ENCODE assay signal across 9 mouse cellular contexts in the genomic region with DNA sequence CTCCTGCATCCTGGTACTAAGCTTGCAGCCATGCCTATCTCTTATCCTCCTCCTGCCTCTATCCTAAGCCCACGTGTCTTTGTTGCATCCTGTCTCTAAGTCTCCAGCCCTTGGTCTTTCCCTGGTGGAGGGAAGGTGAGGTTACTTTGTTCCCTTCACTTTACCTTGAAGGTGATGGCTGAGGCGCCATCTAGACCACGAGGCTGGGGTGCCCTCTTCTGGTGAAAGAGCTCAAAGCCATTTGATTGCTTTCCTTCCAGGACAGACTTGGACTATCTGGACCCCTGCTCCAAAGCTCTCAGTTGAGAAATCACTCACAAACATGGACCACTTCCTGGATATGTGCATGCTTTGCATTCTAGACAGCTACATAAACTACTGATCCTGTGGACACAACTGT. TPM values are rescaled to one million over a fixed set of nuclear protein-coding genes. Genes with fewer than 3 reads are reported as not detected.
DNase-seq lines count a peak whose midpoint lies in the region; ATAC-seq and TF ChIP-seq lines count a peak whose summit lies in the region.
"Had no signal": no experiment of that assay in that cellular context is flagged by ENCODE, and none has a peak within 500 bp of the region (broad histone marks: within the 10 kb centered on the region; RNA-seq: fewer than 3 reads in every experiment).

No protein-coding gene starts in this region.

- TF ChIP-seq CTCF in heart, adult 2 months (IDR thresholded peaks at IDR 0.05), result peak; percentile 94
- TF ChIP-seq CTCF in E14TG2a.4 (conservative IDR thresholded peaks at IDR 0.05; ENCODE audit: low read length), result peak; percentile 27
- TF ChIP-seq CTCF in bone marrow macrophage, adult 2 months (IDR thresholded peaks at IDR 0.05; ENCODE audit: low read depth, low read length), result peak; percentile 83

- no peak overlapping the region for H3K27ac ChIP-seq in heart, adult 2 months
- no peak overlapping the region for H3K27ac ChIP-seq in heart, embryonic 12.5 days (ENCODE audit: poor library complexity, severe bottlenecking)
- no peak overlapping the region for H3K27ac ChIP-seq in bone marrow macrophage, adult 2 months (ENCODE audit: insufficient read depth, low read depth, low read length)
- no peak overlapping the region for H3K27ac ChIP-seq in heart, embryonic 13.5 days (replicated peaks)
- no peak overlapping the region for H3K27ac ChIP-seq in neural tube, embryonic 11.5 days (ENCODE audit: low read depth, low read length)
- H3K27ac ChIP-seq: limb, embryonic 15.5 days had no signal

- under 1% methylated on average over 3 of the region's 3 CpGs for WGBS in heart, adult 2 months
- whole genome bisulfite sequencing in heart, embryonic 12.5 days, result 0% methylated on average over 3 of the region's 3 CpGs
- 2% methylated on average over 3 of the region's 3 CpGs for WGBS in heart, embryonic 13.5 days
- WGBS in neural tube, embryonic 11.5 days, result 2% methylated on average over 3 of the region's 3 CpGs

- no peak for TF ChIP-seq POLR2A in heart, adult 2 months (IDR thresholded peaks at IDR 0.05; ENCODE audit: insufficient read depth, low read depth, low read length)
- no peak for TF ChIP-seq POLR2A in bone marrow macrophage, adult 2 months (IDR thresholded peaks at IDR 0.05; ENCODE audit: borderline replicate concordance, low read depth, low read length)

- peak; percentile 58 to 75 for DNase-seq in heart, adult 2 months
- peak; percentile 39 to 74 for DNase-seq in layer of hippocampus, postnatal 25 days (ENCODE audit: extremely low spot score in 1 of 2, low spot score in 1 of 2)
- peak; percentile 58 for DNase-seq in neural tube, embryonic 11.5 days (ENCODE audit: low spot score)
- peak; percentile 52 to 66 for DNase-seq in thymus, postnatal 36 days

- H3K9ac ChIP-seq in heart, adult 2 months (ENCODE audit: low read depth, low read length), result no peak overlapping the region
- no peak overlapping the region for H3K9ac ChIP-seq in heart, embryonic 12.5 days
- H3K9ac ChIP-seq in heart, embryonic 13.5 days, result no peak overlapping the region
- H3K9ac ChIP-seq in neural tube, embryonic 11.5 days (ENCODE audit: low read length), result no peak overlapping the region
- H3K9ac ChIP-seq: limb, embryonic 15.5 days had no signal

- no peak overlapping the region for H3K4me3 ChIP-seq in heart, adult 2 months
- no peak overlapping the region for H3K4me3 ChIP-seq in heart, embryonic 12.5 days
- H3K4me3 ChIP-seq in E14TG2a.4 (replicated peaks; ENCODE audit: low read length), result no peak overlapping the region
- H3K4me3 ChIP-seq in bone marrow macrophage, adult 2 months (ENCODE audit: insufficient read depth, low read length), result no peak overlapping the region
- no peak overlapping the region for H3K4me3 ChIP-seq in heart, embryonic 13.5 days
- no peak overlapping the region for H3K4me3 ChIP-seq in neural tube, embryonic 11.5 days (ENCODE audit: low read depth, low read length)
- H3K4me3 ChIP-seq: limb, embryonic 15.5 days had no signal

- no peaks in the 10 kb centered on the region for H3K36me3 ChIP-seq in heart, adult 2 months (ENCODE audit: control insufficient read depth, insufficient read depth, low read length)
- peaks cover 7% of the 10 kb centered on the region; the same call in 1 of the 2 replicates for H3K36me3 ChIP-seq in heart, embryonic 12.5 days
- H3K36me3 ChIP-seq in E14TG2a.4 (ENCODE audit: insufficient read depth, low read length), result peaks cover 39% of the 10 kb centered on the region
- H3K36me3 ChIP-seq in heart, embryonic 13.5 days, result 0 out of 2 replicates have a peak, but pooled peaks cover 9% of the 10 kb centered on the region
- no peaks in the 10 kb centered on the region for H3K36me3 ChIP-seq in neural tube, embryonic 11.5 days (ENCODE audit: control insufficient read depth, insufficient read depth, low read length)
- H3K36me3 ChIP-seq: limb, embryonic 15.5 days had no signal

- intact Hi-C loops in heart, adult 2 months (cut with DNase I), result loop anchor here (1.0 to 5.0 kb wide), 3 partner anchors 37 to 139 kb away; a partner anchor contains a TSS

- no peak for ATAC-seq in heart, embryonic 12.5 days (ENCODE audit: insufficient number of reproducible peaks, low FRiP score)
- 0 out of 2 replicates have a peak, but pooled peaks have one; percentile 14 for ATAC-seq in heart, embryonic 13.5 days (ENCODE audit: extremely low read depth, insufficient number of reproducible peaks, low FRiP score, low TSS enrichment)
- no peak for ATAC-seq in neural tube, embryonic 11.5 days (ENCODE audit: insufficient read depth, low FRiP score, low TSS enrichment)

- peak; percentile 83; the same call in 1 of the 2 replicates for TF ChIP-seq EP300 in heart, adult 2 months (IDR thresholded peaks at IDR 0.05; ENCODE audit: insufficient read depth, low read depth, low read length)

- H3K4me1 ChIP-seq in heart, adult 2 months (ENCODE audit: control insufficient read depth, insufficient read depth, low read length), result peaks cover 4% of the 10 kb centered on the region
- H3K4me1 ChIP-seq in heart, embryonic 12.5 days (replicated peaks), result peaks cover 14% of the 10 kb centered on the region
- peaks cover 72% of the 10 kb centered on the region for H3K4me1 ChIP-seq in E14TG2a.4 (replicated peaks; ENCODE audit: low read depth, low read length)
- H3K4me1 ChIP-seq in bone marrow macrophage, adult 2 months (ENCODE audit: control insufficient read depth, insufficient read depth, low read length), result no peaks in the 10 kb centered on the region
- peaks cover 11% of the 10 kb centered on the region; the same call in 1 of the 2 replicates for H3K4me1 ChIP-seq in heart, embryonic 13.5 days
- H3K4me1 ChIP-seq in neural tube, embryonic 11.5 days (ENCODE audit: control insufficient read depth, insufficient read depth, low read length), result no peaks in the 10 kb centered on the region

- H3K27me3 ChIP-seq in heart, adult 2 months (ENCODE audit: control insufficient read depth, insufficient read depth, low read length), result no peaks in the 10 kb centered on the region
- no peaks in the 10 kb centered on the region for H3K27me3 ChIP-seq in heart, embryonic 12.5 days (replicated peaks)
- no peaks in the 10 kb centered on the region for H3K27me3 ChIP-seq in E14TG2a.4 (ENCODE audit: insufficient read depth, low read length)
- H3K27me3 ChIP-seq in heart, embryonic 13.5 days (replicated peaks), result no peaks in the 10 kb centered on the region
- H3K27me3 ChIP-seq in neural tube, embryonic 11.5 days (ENCODE audit: control insufficient read depth, insufficient read depth, low read length), result no peaks in the 10 kb centered on the region
- H3K27me3 ChIP-seq: limb, embryonic 15.5 days had no signal

- H3K9me3 ChIP-seq in heart, embryonic 12.5 days (replicated peaks), result no peaks in the 10 kb centered on the region
- H3K9me3 ChIP-seq in E14TG2a.4 (ENCODE audit: low read length), result no peaks in the 10 kb centered on the region
- H3K9me3 ChIP-seq in heart, embryonic 13.5 days, result no peaks in the 10 kb centered on the region
- H3K9me3 ChIP-seq in neural tube, embryonic 11.5 days (ENCODE audit: control insufficient read depth, low read length), result no peaks in the 10 kb centered on the region
- H3K9me3 ChIP-seq: limb, embryonic 15.5 days had no signal

- no peaks in the 10 kb centered on the region for H3K79me2 ChIP-seq in heart, adult 2 months (replicated peaks; ENCODE audit: control insufficient read depth, insufficient read depth, low read length)

- no peak overlapping the region for H3K4me2 ChIP-seq in heart, embryonic 12.5 days
- H3K4me2 ChIP-seq in heart, embryonic 13.5 days, result no peak overlapping the region
- no peak overlapping the region for H3K4me2 ChIP-seq in neural tube, embryonic 11.5 days (ENCODE audit: low read depth)
- H3K4me2 ChIP-seq: limb, embryonic 15.5 days had no signal

RNA-seq across cellular contexts. Expression of a gene that starts 3.6 kb away (rescaled TPM):
- total RNA-seq in heart, adult 2 months (2021), result 100 to 1,000 TPM; 202 to 218 TPM
- polyA plus RNA-seq in heart, adult 2 months (2012; rRNA removed), result 154 and 242 TPM in 2 replicates
- polyA plus RNA-seq in heart, embryonic 12.5 days (2016; fragmentation: Nextera tagmentation; extraction: Ambion mirVana), result 239 and 245 TPM in 2 replicates
- 51.5 and 58.1 TPM in 2 replicates for polyA plus RNA-seq in bone marrow macrophage, adult 2 months (2012; ENCODE audit: insufficient read depth, insufficient read length, missing spikeins)
- 249 and 267 TPM in 2 replicates for polyA plus RNA-seq in heart, embryonic 13.5 days (2015; fragmentation: Nextera tagmentation; extraction: Ambion mirVana)
- 100 to 1,000 TPM; 199 to 217 TPM for total RNA-seq in layer of hippocampus, postnatal 25 days (2021)
- polyA plus RNA-seq in neural tube, embryonic 11.5 days (2014; fragmentation: Nextera tagmentation; extraction: Ambion mirVana), result 254 and 263 TPM in 2 replicates

RNA-seq across cellular contexts. Expression of a gene that starts 34.7 kb away (rescaled TPM):
- 10 to 100 TPM; 29.4 to 32.5 TPM for total RNA-seq in heart, adult 2 months (2021)
- 102 and 105 TPM in 2 replicates for polyA plus RNA-seq in heart, adult 2 months (2012; rRNA removed)
- 132 and 135 TPM in 2 replicates for polyA plus RNA-seq in heart, embryonic 12.5 days (2016; fragmentation: Nextera tagmentation; extraction: Ambion mirVana)
- polyA plus RNA-seq in bone marrow macrophage, adult 2 months (2012; ENCODE audit: insufficient read depth, insufficient read length, missing spikeins), result not detected in 2 replicates
- 106 and 109 TPM in 2 replicates for polyA plus RNA-seq in heart, embryonic 13.5 days (2015; fragmentation: Nextera tagmentation; extraction: Ambion mirVana)
- 1 to 10 TPM; 2.8 to 2.9 TPM for total RNA-seq in layer of hippocampus, postnatal 25 days (2021)
- 20.4 and 20.7 TPM in 2 replicates for polyA plus RNA-seq in neural tube, embryonic 11.5 days (2014; fragmentation: Nextera tagmentation; extraction: Ambion mirVana)

Comparison
In these comparisons a context has a peak if more than half of its experiments do, and no peak if none do; other contexts are left out.
1. CTCF ChIP-seq: peak in every context shown above with its lines; median percentile 94 in heart, adult 2 months; 83 in bone marrow macrophage, adult 2 months; 27 in E14TG2a.4.
2. RNA of a gene that starts 34.7 kb away (polyA plus RNA-seq): 132 to 135 TPM in heart, embryonic 12.5 days, 106 to 109 TPM in heart, embryonic 13.5 days, 102 to 105 TPM in heart, adult 2 months and 20.4 to 20.7 TPM in neural tube, embryonic 11.5 days; not detected in bone marrow macrophage, adult 2 months; every median in the first group is over 10 times any median in the second.
3. Peak in every context shown above with its lines, with median percentiles within 50 percentile points of each other: DNase-seq.